Mouse (Mus musculus) mouse trophoblast stem cell (cell line): ENCODE data around the gene Als2cr12.
"Not testable (repeated sequence)": the region's sequence is repeated elsewhere in the genome, so short reads cannot be mapped to it uniquely, and the experiment has no call there.

Experiments
- in situ Hi-C, 2 experiments: fragments of 300-500 bp; cut with MseI, MboI; formaldehyde crosslinking; loops; 2 replicates in 1 of 2; 3 replicates in 1 of 2; pipeline ENCODE4 v1.15.1; 2025

The Als2cr12 gene

DNA sequence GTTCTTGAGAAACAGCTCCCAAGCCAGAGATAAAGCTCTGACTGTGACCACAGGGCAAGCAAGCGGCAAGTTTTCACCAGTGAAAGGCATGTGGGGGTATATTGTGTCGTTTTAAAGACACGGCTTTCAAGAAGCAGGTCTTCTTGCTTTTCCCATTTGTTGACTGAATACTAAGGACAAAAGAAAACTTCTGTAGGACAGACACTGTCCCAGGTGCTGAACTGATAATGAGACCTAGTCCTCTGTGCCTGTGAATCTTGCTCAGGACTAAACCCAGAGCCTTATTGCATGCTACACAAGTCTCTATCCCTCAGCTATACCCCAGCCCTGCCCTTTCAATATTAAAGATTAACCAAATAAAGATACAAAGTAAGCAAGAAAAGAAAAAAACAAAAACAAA, 79.6 kb downstream of the Als2cr12 start:
- in situ Hi-C loops, result loop anchor here in 1 of 2 experiments (10.0 kb wide), 1 partner anchor 59 kb away; no protein-coding TSS in a partner anchor

DNA sequence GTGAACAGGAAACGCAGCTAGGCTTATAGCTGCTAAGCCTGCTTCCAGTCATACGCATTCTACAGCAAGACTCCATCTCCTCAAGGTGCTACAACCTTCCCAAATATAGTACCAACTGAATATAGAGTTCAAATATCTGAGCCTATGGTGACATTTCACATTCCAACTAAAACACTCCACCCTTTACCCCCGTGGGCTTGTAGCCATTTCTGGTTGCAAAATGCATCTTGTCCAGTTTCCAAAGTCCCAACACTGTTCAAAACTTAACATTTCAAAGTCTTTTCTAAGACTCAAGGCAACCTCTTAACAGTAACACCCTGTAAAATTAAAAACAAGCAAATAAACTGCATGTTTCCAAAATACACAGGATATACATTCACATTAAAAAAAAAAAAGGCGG, 80.6 kb downstream of the Als2cr12 start:
- in situ Hi-C loops, result loop anchor here in 1 of 2 experiments (10.0 kb wide), 1 partner anchor 60 kb away; no protein-coding TSS in a partner anchor

DNA sequence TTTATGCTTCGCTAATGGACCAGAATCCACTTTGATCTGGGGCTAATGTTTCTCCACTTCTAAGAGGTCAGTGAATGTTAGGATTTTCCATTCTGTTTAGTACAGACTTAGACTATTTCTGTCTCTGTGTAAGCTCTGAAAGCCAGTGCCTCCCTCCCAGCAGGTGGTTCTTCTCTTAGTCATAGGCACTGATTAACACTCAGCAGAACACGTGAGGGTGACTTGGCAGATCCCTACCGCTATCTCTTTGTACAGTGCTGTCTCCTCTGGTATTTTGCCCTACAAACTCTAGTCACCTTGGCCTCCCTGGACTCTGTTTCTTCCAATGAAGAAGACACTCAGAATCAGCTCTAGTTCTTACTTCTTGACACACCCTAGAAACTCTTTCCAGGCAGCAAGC, 81.4 kb downstream of the Als2cr12 start:
- in situ Hi-C loops, result loop anchor here in 1 of 2 experiments (10.0 kb wide), 1 partner anchor 60 kb away; no protein-coding TSS in a partner anchor

DNA sequence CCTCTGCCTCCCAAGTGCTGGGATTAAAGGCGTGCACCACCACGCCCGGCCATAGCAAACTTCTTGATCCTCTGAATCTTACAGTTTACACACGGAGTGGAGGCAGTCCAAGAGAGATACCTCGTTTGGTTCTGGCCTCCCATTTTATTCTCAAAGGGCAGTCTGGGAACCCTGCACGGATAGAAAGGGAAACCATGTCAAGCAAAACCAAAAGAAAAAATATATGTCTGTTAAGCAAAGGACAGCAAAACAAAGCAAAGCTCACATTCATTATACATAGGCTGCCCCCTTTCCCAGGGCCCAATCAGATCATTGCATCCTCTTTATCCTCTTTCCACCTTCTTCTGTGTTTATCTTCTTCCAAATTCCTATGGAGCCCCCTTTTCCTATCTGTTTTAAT, 82.0 kb downstream of the Als2cr12 start:
- in situ Hi-C loops, result loop anchor here in 1 of 2 experiments (10.0 kb wide), 1 partner anchor 61 kb away; no protein-coding TSS in a partner anchor

DNA sequence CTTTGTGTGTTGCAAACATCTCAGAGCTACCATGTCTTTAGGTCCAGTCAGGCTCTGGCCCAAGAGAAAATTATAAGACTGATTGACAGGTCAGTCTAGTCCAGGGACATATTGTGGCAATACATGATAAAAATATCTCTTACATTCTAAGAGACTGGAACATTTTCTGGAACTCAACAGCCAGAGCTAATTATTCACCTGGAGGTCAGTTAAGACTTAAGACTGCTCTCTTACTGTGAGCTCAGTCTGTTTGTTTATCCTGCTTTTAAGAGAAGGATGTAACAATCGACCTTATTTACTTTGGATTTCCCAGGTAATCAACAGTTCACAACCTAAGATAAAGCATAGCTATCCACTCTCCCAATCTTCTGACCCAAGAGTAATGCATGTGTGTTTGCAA, 85.2 kb downstream of the Als2cr12 start:
- in situ Hi-C loops, result loop anchor here in 1 of 2 experiments (10.0 kb wide), 1 partner anchor 64 kb away; no protein-coding TSS in a partner anchor

DNA sequence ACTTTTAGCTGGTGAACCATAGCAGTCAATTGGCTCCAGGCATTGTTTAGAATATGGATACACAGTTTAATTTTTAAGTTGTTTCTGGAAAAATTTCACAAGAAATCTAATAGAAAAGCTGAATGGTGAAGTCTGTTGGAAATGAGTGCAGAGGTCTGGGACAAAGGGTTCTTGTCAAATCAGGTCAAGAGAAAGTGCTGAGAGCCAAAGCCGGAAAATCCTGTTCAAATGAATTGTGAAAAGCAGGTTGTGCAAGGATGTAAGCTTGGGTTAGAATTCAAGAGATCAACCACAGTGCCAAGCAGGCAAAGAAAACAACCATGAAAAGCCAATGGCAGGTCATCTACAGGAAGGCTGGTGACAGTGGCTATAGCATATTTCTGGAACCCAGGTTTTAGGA, 85.6 kb downstream of the Als2cr12 start:
- in situ Hi-C loops, result loop anchor here in 1 of 2 experiments (10.0 kb wide), 1 partner anchor 65 kb away; no protein-coding TSS in a partner anchor

DNA sequence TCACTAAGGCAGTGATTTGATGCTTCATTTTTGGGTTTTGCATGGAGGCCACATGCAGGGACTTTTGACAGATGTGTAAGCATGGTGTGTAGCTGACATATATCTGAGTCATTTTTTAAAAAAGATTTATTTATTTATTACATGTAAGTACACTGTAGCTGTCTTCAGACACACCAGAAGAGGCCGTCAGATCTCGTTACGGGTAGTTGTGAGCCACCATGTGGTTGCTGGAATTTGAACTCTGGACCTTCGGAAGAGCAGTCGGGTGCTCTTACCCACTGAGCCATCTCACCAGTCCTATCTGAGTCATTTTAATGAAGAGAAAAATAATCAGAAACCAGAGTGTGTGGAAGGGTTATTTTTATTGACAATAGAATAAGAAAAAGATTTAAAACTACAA, 86.2 kb downstream of the Als2cr12 start:
- in situ Hi-C loops, result not testable (repeated sequence)

DNA sequence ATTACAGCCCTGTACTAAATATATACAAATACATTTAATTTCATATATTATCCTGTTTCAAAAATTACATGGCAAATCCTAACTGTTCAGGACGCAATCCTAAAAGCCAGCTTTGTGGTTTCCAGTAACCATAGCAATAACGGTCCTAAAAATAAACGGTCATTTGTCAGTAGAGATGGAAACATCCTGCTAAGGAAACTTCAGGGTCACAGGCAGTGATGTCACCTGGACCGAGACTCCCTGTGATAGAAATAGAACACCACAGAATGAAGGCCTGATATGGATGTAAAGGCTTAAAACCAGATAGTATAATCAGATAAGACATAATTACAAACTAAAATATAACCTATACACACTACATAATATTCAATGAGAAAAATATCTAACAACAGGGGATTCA, 92.1 kb downstream of the Als2cr12 start:
- in situ Hi-C loops, result no loop called here

DNA sequence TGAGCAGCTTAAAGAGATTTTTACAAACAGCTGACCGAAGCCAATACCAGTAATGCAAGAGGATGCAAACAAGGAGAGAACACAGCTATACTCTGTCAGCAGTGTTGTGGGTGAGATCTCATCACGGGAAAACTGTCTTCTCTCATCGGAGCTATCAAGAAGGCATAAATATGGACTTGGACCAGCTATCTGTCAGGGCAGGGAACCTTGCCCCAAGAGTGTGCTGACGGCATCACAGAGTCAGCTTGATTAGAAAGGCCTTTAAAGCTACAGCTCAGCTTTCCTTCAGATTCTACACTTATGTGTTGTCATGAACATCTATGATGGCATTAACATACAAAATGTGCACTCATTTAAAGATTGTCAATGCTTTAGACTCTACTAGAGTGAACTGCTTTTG, 93.1 kb downstream of the Als2cr12 start:
- in situ Hi-C loops, result no loop called here
